Mouse (Mus musculus) gastrocnemius, postnatal 25 days (tissue): ENCODE results near the gene Cacng1. TPM values are rescaled to one million over a fixed set of nuclear protein-coding genes. Genes with fewer than 3 reads are reported as not detected.

Experiments
- DNase-seq: peaks from one replicate; pipeline ENCODE4 v3.0.0; 2022
- long read RNA-seq, 2 experiments: library from polyadenylated mRNA; stranded (forward); transcript quantifications; one replicate each; pipeline ENCODE4 v2.0.0; 2021
- total RNA-seq, 2 experiments: library from RNA; stranded (reverse); gene quantifications; 1 replicate in 1 of 2; 2 replicates in 1 of 2; pipeline ENCODE4 v1.2.3; 2021

Gene Cacng1
- total RNA-seq: 100 to 1,000 TPM; 226 to 264 TPM
- long read RNA-seq, experiment 1, transcript Cacng1-201 (4 exons, 1,249 nt): major isoform, 218 of 276 reads
- long read RNA-seq, experiment 1, partial matches to known transcripts: 51 of 276 reads
- long read RNA-seq, experiment 1, other reads (novel, unspliced or antisense): 7 of 276 reads
- long read RNA-seq, experiment 2, transcript Cacng1-201 (4 exons, 1,249 nt): major isoform, 225 of 288 reads
- long read RNA-seq, experiment 2, partial matches to known transcripts: 57 of 288 reads
- long read RNA-seq, experiment 2, other reads (novel, unspliced or antisense): 6 of 288 reads

GRCm38 (mm10) chr11:107716332-107716938 lies at the start of gene Cacng1:
TSS of gene Cacng1 (minus strand) at chr11:107716522.
- peak; percentile 66 for DNase-seq

DNA sequence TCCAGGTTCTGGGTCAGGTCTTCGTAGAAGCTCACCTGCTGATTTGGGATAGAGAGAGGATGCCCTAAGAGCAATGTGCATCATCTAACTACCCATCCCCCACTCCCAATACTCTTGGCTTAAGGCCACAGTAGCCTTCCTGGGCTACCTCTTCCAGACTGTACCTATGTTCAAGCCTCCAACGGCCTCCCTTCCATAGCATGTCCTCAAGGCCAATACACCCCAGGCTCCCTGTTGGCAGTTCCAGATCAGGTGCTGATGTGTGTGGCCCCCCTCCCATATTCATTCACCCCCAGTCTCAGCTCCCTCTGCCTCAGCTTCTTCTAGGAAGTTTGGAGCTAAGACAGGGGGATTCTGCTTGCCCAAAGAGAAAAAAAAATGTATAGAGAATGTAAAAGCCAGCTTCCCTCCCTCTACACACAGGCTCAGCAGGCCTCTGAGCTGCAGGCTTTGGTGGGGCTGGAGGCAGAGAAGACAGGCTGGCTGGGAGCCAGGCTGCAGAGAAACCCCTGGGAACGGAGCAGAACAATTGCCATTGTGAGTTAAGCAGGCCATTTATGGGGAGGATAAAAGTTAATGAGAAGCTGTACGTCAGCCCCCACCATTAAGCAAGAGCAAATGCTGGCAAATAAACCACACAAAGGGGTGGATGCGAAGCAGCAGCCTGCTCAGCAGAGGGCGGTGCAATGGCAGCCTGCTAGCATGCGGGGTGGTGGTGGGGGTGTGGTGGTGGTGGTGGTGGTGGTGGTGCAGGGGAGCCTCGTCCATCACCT lies 46.6 kb upstream of the Cacng1 start:
- DNase-seq: no peak

- no peak for DNase-seq
These were observed 45.6 kb upstream of the Cacng1 start for GRCm38 (mm10) chr11:107761790-107762500.

GRCm38 (mm10) chr11:107760001-107760400 lies 43.7 kb upstream of the Cacng1 start:
- DNase-seq: no peak

GRCm38 (mm10) chr11:107759516-107759915 lies 43.2 kb upstream of the Cacng1 start:
- no peak for DNase-seq

GRCm38 (mm10) chr11:107749114-107749513 lies 32.8 kb upstream of the Cacng1 start:
- DNase-seq: no peak

- DNase-seq: no peak
These were observed 32.1 kb upstream of the Cacng1 start for GRCm38 (mm10) chr11:107748243-107749035.

GRCm38 (mm10) chr11:107743100-107743499 lies 26.8 kb upstream of the Cacng1 start:
- DNase-seq: no peak

DNA sequence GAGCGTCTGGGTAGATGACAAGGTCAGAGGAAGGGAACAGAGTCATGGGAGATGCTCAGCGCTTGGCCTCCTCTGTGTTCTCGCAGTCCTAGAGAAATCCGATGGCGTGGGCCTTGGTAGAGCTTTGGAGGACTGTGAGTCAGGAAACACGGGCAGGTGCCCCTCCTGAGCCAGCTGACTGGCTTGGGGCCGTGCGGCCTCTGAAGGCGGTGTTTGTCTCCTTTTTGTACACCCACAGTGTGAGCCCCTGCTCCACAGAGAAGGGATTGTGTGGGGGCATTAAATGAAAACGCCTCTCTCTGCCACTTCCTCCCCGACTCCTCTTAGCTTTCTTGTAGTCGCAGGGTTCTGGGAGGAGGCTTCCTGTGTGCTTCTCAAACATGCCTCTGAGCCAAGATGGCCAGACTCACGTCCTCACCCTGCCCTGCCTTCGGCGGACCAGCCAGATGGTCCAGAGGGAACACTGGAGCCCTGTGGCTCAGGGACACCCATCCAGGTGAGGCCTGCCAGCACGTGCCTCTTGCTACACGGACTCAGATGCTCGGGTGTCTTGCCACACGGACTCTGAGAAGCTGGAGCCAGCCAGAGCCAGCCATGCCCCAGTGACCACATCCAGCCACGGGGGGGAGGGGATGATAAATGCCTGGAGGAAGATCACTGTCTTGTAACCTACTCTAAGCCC lies 22.2 kb upstream of the Cacng1 start:
- DNase-seq: no peak

GRCm38 (mm10) chr11:107737886-107738285 lies 21.6 kb upstream of the Cacng1 start:
- DNase-seq: no peak

- DNase-seq: peak; percentile 21
These were observed 17.8 kb upstream of the Cacng1 start for GRCm38 (mm10) chr11:107734133-107734532.

DNA sequence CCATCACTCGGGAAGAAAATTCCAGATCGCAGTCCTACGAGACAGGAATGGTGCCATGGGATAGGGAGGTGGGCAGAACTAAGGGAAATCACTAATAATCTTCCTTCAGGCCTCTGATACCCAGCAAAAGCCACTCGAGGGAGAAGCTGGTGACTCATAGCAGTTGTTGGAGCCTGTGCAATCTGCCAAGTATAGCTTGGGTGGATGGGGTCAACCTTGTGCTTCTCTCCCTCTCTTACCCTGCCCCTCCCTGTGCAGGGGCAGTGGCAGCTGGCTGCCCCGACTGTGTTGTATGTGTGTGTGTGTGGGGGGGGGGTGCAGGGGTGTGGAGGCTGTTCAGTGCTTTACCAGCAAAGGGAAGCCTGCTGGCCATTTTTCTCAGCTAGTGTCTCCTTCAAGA lies 15.2 kb upstream of the Cacng1 start:
- DNase-seq: peak; percentile 19

- peak; percentile 64 for DNase-seq
These were observed 14.6 kb upstream of the Cacng1 start for GRCm38 (mm10) chr11:107730940-107731339.

GRCm38 (mm10) chr11:107729141-107729540 lies 12.8 kb upstream of the Cacng1 start:
- no peak for DNase-seq

DNA sequence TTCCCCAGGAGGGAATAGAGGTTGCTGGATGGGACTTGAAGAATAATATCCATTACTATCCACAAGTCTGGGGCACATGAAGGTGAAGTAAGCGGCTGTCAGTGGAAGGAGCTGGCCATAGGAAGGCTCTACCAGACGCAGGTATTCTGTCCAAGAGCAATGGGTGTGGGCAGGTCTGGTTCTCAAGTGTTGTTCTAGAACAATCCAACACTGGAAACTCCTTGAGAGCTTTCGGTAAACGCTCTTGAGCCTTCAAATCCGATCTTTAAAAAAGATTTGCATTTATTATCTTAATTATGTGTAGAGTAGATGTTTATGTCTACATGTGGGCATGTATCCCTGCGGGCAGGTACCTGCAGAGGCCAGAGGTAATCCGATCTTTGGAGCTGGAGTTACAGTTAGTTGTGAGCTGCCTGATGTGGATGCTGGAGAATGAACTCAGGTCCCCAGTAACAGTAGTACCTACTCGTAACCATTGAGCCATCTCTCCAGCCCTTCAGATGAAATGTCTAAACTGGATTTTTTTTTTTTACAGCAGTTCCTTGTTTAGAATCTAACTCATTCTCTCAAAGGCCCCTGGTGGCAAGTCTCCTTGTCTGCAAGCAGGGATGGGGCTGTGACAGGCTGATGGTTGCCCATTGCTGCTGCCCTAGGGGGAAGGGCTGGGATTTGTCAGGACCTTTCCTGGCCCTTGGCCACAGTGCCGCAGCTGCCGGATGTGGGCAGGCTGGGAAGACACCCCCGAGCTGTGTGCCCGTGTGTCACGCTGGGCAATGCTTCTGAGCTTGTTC lies 11.9 kb upstream of the Cacng1 start:
- no peak for DNase-seq

GRCm38 (mm10) chr11:107724603-107725002 lies 8.3 kb upstream of the Cacng1 start:
- DNase-seq: no peak

GRCm38 (mm10) chr11:107721057-107721456 lies 4.7 kb upstream of the Cacng1 start:
- DNase-seq: no peak

GRCm38 (mm10) chr11:107720264-107721021 lies 4.1 kb upstream of the Cacng1 start:
- no peak for DNase-seq

DNA sequence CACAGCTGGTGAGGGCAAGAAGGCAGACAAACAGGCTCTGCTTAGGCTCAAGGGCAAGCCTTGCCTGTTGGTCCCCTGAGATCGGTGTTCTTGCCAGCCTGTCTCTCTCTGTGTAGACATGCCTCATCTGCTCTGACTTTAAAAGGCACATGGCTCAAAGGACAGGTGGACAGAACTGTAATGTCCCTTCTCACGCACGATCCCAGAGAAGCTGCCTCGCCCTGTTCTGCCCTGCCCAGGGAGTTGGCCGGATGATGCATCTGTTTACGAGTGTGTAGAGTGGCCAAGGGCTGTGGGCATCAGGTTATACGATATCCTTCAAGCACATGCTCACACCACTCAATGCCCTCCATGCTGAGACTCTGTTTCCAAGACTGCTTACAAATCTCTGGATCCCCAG lies 2.0 kb downstream of the Cacng1 start:
- peak; percentile 66 for DNase-seq
